Mouse (Mus musculus) bone marrow, adult 2 months (tissue): ENCODE data around the gene Pcdh15. TPM values are rescaled to one million over a fixed set of nuclear protein-coding genes. Genes with fewer than 3 reads are reported as not detected.

Source experiments
- H3K27ac ChIP-seq: fragments of 200-500 bp; 2 replicates; pipeline ENCODE4 v1.5.1; 2012; ENCODE audit warnings: low read depth, mild to moderate bottlenecking, control low read depth, inconsistent platforms, low read length; ENCODE audit not compliant: control insufficient read depth, poor library complexity, insufficient read depth
- H3K4me1 ChIP-seq: fragments of 200-500 bp; 2 replicates; pipeline ENCODE4 v1.6.1; 2011; ENCODE audit warnings: low read length; ENCODE audit not compliant: control insufficient read depth, insufficient read depth
- H3K4me3 ChIP-seq: fragments of 200-500 bp; replicated peaks from 2 replicates; pipeline ENCODE3; 2011; ENCODE audit warnings: mild to moderate bottlenecking, low read depth, low read length, control low read depth; ENCODE audit not compliant: control insufficient read depth
- CTCF ChIP-seq: fragments of 200-500 bp; IDR thresholded peaks from 2 replicates; pipeline ENCODE4 v1.5.1; 2011; ENCODE audit warnings: low read length, control low read depth; ENCODE audit not compliant: control insufficient read depth, insufficient read depth
- POLR2A ChIP-seq: fragments of 200-500 bp; IDR thresholded peaks from 2 replicates; pipeline ENCODE4 v1.6.1; 2011; ENCODE audit warnings: low read depth, mild to moderate bottlenecking, control low read depth, low read length, borderline replicate concordance; ENCODE audit not compliant: control insufficient read depth
- WGBS: fragments of 180-500 bp; shearing (Covaris S2); methylation state at CpG from one replicate; pipeline ENCODE4 v1.1.7; 2018; 5-methylcytosine and 5-hydroxymethylcytosine counted together
- polyA plus RNA-seq: library from polyadenylated mRNA; stranded (reverse); fragments of >200 nt; gene quantifications from 2 replicates; pipeline ENCODE4 v1.2.4, GENCODE M21; 2011; ENCODE audit warnings: low replicate concordance; ENCODE audit not compliant: missing spikeins, insufficient read depth, insufficient read length

The Pcdh15 gene
- polyA plus RNA-seq, 1 experiment, result 0.47 TPM

DNA sequence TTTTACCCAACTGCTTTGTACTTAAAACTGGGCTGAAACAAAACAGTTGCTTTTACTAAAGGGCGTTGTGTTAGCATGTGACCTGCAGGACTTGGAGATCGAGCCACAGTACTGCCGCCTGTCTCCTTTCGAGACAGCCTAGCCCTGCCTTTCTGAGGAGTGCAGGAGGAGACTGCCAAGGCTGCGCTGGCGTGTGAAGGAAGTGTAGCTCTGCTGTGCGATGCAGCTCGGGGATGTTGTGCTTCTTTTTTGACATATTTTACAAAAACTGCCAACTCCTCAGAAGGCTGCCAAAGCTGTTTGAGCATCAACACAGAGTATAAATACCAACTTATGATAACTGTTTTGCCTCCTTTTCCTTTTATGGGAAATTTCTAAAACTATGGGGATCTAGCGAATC lies 953.9 kb downstream of the Pcdh15 start:
- TF ChIP-seq CTCF (no peak), POLR2A (no peak)
- Histone ChIP-seq H3K4me1 (no peaks in the 10 kb centered on the region), H3K27ac (no peak overlapping the region), H3K4me3 (no peak overlapping the region)
- WGBS, result 59% methylated on average over 9 of the region's 9 CpGs

DNA sequence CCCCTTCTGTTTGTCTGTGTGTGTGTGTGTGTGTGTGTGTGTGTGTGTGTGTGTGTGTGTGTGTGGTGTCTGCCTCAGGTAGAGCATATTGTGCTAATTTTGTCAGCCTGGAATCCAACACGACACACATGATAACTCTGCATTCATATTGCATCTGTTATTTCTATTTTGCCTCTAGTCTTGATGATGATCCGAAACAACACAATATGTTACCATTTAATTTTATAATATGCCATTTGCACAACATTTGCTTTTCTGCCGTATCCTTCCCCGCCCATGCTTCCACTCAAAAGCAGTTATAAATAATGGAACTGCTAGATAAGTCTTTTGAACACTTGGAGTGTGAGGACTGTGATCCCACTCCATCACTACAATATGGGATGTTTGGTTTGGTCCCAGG lies 987.5 kb downstream of the Pcdh15 start:
- Histone ChIP-seq H3K4me1 (no peaks in the 10 kb centered on the region), H3K4me3 (no peak overlapping the region), H3K27ac (no peak overlapping the region)
- WGBS, result 75% methylated on average over 4 of the region's 4 CpGs
- TF ChIP-seq CTCF, result no peak
- TF ChIP-seq POLR2A, result no peak

DNA sequence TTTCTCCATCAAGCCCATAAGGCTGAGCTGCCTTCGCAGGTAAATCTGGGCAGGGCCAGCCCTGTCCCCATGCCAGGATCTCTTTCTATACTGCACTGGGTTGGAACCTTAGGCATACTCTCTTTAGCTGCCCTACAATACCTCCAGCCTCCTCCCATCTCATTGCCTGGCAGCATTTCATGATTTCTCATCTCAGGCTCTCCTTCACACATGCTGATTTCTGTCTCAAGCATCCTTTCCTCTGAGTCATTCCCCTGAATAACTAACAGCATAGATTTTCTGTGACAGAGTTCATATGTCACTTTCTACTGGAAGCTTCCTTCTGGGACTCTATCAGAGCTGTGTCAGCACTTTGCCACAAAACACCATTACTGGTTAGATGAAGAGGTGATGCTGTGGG lies 999.2 kb downstream of the Pcdh15 start:
- H3K4me1 ChIP-seq, result no peaks in the 10 kb centered on the region
- H3K27ac ChIP-seq, result no peak overlapping the region
- TF ChIP-seq POLR2A (no peak), CTCF (no peak)
- 76% methylated on average over 1 of the region's 1 CpGs for WGBS
- H3K4me3 ChIP-seq, result no peak overlapping the region

DNA sequence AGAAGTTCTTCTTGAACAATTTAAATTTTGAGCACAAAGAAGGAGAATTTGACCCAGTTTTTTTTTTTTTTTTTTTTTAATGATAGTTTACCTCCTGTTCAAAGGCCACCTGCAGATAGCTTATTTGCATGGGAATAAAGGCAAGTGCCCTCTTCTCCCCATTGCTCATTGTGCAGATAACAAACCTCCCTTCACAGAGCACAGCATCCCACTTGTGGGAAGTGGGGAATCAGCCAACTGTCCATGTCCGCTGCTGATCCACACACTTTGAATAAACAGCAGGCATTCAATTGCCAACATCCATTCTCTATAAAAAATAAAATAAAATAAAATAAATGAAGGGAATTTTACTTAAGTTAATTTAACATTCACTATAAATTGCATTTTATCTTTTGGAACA lies 1015.0 kb downstream of the Pcdh15 start:
- Histone ChIP-seq H3K27ac (no peak overlapping the region), H3K4me1 (no peaks in the 10 kb centered on the region), H3K4me3 (no peak overlapping the region)
- TF ChIP-seq CTCF, result no peak
- TF ChIP-seq POLR2A, result no peak
- WGBS, result 60% methylated on average over 1 of the region's 1 CpGs

DNA sequence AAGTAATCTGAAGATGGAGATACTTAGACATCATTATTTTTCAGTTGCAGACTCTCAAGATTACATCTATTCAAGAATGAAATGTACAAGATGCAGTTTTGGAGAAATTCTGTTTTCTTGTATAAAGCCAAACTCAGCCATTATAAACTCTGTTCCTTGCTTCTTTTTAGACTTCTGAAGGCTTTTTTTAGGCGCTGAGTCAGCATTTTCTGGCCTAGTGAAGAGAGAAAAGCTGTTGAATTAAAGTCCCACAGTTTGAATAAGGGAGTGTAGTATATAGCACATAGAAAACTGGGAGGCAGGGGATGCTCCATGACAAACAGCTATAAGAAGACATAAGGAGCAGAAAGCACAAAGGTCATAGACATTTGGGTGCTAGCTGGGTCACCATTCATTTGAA lies 1017.7 kb downstream of the Pcdh15 start:
- no peak overlapping the region for H3K4me3 ChIP-seq
- no peak for TF ChIP-seq POLR2A
- TF ChIP-seq CTCF, result no peak
- no peak overlapping the region for H3K27ac ChIP-seq
- 32% methylated on average over 1 of the region's 1 CpGs for WGBS
- no peaks in the 10 kb centered on the region for H3K4me1 ChIP-seq

DNA sequence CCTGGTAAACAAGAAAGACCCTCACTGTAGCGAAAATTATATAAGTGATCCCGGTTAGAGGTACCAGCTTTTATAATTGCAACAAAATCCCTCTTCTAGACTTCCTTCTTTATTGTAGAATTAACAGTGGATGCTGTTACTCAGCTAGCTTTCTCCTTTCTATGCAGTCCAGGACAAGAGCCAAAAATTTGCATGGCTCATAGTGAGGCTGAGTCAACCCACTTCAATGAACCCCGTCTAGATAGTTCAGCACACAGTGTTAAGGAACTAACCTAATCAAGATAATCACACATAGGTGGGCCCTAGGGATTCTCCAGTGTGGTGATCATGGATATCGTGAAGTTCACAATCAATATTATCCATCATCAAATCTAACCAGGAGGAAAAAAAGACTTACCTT lies 1024.3 kb downstream of the Pcdh15 start:
- H3K4me1 ChIP-seq, result no peaks in the 10 kb centered on the region
- H3K27ac ChIP-seq, result no peak overlapping the region
- WGBS, result 84% methylated on average over 4 of the region's 4 CpGs
- TF ChIP-seq POLR2A (no peak), CTCF (no peak)
- no peak overlapping the region for H3K4me3 ChIP-seq

DNA sequence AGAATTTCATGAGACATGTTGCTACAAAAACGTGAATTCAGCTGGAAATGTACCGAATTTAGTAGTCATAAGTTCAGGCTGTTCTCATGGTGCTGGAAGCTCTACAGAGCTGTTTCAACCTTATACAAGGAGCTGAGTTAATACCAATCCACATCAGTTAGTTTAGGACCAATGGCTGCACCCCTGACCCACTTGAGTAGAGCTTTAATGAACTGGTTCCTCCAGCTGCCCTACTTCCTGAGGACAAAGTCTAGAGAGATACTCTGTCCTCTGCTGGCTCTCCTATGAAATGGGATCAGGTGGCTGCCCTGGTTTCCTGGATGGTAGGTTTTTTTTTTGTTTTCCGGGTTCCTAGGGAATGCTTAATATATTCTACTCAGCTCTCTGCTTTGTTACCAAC lies 1030.0 kb downstream of the Pcdh15 start:
- Histone ChIP-seq H3K4me3 (no peak overlapping the region), H3K4me1 (no peaks in the 10 kb centered on the region), H3K27ac (no peak overlapping the region)
- WGBS, result 68% methylated on average over 3 of the region's 3 CpGs
- no peak for TF ChIP-seq CTCF
- TF ChIP-seq POLR2A, result no peak

DNA sequence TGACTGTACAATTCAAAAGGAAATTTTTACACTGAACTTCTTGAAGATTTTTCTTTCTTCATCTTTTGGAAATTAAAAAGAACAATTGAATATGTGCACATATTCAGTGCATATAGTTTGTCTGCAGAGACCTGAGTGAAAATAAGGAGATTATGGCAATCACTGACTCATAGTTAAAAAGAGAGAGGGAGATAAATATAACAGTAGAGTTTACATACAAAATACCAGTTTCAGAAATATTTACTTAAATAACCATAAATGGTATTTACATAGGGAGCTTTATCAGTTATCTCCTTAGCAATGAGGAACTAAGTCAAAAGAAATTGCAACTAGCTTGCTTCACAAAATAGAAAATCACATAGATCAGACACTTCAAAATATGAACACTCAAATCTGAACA lies 1030.5 kb downstream of the Pcdh15 start:
- TF ChIP-seq CTCF (no peak), POLR2A (no peak)
- H3K4me1 ChIP-seq, result no peaks in the 10 kb centered on the region
- H3K27ac ChIP-seq, result no peak overlapping the region
- H3K4me3 ChIP-seq, result no peak overlapping the region

DNA sequence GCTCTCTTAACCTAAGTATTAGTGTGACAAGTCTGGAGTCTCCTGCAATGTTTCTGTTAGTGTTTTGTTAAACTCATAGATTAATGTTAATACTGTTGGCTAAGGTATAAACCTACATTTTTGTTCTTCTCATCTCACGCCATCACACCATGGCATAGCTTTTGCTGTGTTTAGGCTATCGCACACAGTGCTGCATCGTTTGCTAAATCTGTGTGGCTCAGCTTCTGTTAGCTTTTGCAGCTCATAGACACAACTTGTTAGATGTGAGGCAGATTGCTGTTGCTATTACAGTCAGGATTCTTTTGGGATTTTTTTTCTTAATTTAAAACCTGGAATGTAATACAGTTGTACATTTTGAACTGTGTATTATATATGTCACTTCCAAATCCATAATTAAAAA lies 1031.7 kb downstream of the Pcdh15 start:
- WGBS, result 80% methylated on average over 3 of the region's 3 CpGs
- Histone ChIP-seq H3K27ac (no peak overlapping the region), H3K4me1 (no peaks in the 10 kb centered on the region), H3K4me3 (no peak overlapping the region)
- TF ChIP-seq CTCF, result no peak
- no peak for TF ChIP-seq POLR2A

DNA sequence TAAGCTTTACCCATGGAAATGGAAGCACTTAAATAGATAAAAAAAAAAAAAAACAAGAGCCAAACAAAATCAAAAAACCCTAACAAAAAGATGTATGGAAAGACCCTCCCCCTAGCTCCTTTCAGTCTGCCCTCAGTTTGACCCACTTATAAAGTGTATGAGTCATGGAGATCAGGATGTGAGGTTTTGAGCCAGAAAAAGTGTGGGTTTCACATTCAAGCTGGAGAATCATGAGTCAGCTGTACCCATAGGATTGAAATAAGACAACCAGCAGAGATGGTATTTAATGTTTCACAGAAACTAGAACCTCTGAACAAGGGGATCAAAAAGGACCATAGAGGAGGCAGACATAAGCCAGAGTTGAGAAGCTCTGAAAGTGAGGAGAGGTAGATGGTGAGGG lies 1048.8 kb downstream of the Pcdh15 start:
- no peaks in the 10 kb centered on the region for H3K4me1 ChIP-seq
- TF ChIP-seq CTCF (no peak), POLR2A (no peak)
- no peak overlapping the region for H3K27ac ChIP-seq
- no peak overlapping the region for H3K4me3 ChIP-seq
